7 mouse cellular contexts compared by ENCODE assay signal in the genomic region with DNA sequence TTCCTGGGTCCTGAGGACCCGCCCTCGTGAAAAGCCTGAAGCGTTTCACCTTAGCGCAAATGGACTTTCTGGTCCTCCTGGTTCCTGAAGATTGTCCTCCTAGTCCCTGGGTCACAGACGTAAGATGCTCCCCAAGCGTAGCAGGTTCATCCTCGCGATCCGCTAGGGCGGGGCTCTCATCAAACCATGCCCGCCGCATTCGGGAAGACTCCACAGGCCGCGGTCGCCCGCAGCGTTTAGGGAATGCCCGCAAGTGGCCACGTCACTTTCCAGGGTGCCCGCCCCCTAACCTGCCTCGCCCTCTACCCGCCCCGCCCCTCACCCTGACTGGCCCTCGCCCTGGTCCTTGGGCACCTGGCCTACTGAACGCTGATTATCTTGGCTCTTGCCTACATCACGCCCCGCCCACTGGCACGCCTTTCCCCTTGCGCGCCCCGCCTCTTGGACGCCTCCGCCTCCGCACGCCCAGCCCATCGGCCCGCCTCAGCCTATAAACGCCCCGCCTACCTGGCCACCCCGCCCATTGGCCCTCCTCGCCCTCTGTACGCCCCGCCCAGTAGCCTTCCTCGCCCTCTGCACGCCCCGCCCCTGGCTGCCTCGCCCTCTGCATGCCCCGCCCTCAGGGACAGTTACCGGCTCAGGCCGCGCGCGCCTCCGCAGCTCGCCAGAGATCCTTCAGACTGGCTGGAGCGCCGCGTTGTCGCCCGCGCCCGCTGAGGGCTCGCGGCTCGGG. TPM values are rescaled to one million over a fixed set of nuclear protein-coding genes. Genes with fewer than 3 reads are reported as not detected.
DNase-seq lines count a peak whose midpoint lies in the region; ATAC-seq lines count a peak whose summit lies in the region.

Gene Larp1b (plus strand): TSS at position 659 of the 733 bp plus-strand sequence.

- peak; percentile 94 for ATAC-seq in intestine, embryonic 16.5 days
- peak; percentile 98 for ATAC-seq in midbrain, embryonic 11.5 days (ENCODE audit: low FRiP score)

- DNase-seq in adrenal gland, adult 8-10 months = peak; percentile 100
- peak; percentile 100 for DNase-seq in embryo, embryonic 9.5 days (ENCODE audit: extremely low spot score)
- peak; percentile 98 to 99 for DNase-seq in gastrocnemius, postnatal 4 days (ENCODE audit: low spot score in 2 of 2)
- peak; percentile 98 to 99 for DNase-seq in left cerebral cortex, postnatal 36 days (ENCODE audit: low spot score in 2 of 2)
- DNase-seq in midbrain, embryonic 11.5 days (ENCODE audit: low spot score, missing footprints) = peak; percentile 99
- peak; percentile 97 for DNase-seq in skeletal muscle tissue, adult 2 months (ENCODE audit: low read depth, low spot score)

- H3K9me3 ChIP-seq in intestine, embryonic 16.5 days (ENCODE audit: control insufficient read depth, low read length) = no peaks in the 10 kb centered on the region
- no peaks in the 10 kb centered on the region for H3K9me3 ChIP-seq in midbrain, embryonic 11.5 days (ENCODE audit: control insufficient read depth, low read length)

- peak within 1 kb of the TSS; percentile 81 for H3K9ac ChIP-seq in intestine, embryonic 16.5 days (ENCODE audit: low read depth, low read length)
- peak within 1 kb of the TSS; percentile 69 for H3K9ac ChIP-seq in midbrain, embryonic 11.5 days (ENCODE audit: low read length)

- H3K4me3 ChIP-seq in intestine, embryonic 16.5 days (ENCODE audit: low read length) = peak within 1 kb of the TSS; percentile 81
- H3K4me3 ChIP-seq in midbrain, embryonic 11.5 days (ENCODE audit: low read depth, low read length) = peak within 1 kb of the TSS; percentile 64

- under 1% methylated on average over 66 of the region's 66 CpGs for WGBS in intestine, embryonic 16.5 days
- WGBS in midbrain, embryonic 11.5 days = under 1% methylated on average over 61 of the region's 66 CpGs

- H3K4me1 ChIP-seq in intestine, embryonic 16.5 days (ENCODE audit: control insufficient read depth, insufficient read depth, low read length) = 0 out of 2 replicates have a peak, but pooled peaks cover 3% of the 10 kb centered on the region
- H3K4me1 ChIP-seq in midbrain, embryonic 11.5 days (ENCODE audit: control insufficient read depth, insufficient read depth, low read length) = peaks cover 6% of the 10 kb centered on the region

- H3K27me3 ChIP-seq in intestine, embryonic 16.5 days (replicated peaks; ENCODE audit: control insufficient read depth, insufficient read depth, low read length) = no peaks in the 10 kb centered on the region
- H3K27me3 ChIP-seq in midbrain, embryonic 11.5 days (ENCODE audit: control insufficient read depth, insufficient read depth, low read length) = peaks cover 16% of the 10 kb centered on the region

- intact Hi-C loops in left cerebral cortex, postnatal 36 days (cut with DNase I) = loop anchor here (2.0 kb wide), 1 partner anchor 133 kb away; the partner anchor contains the start of gene Pgrmc2

- H3K4me2 ChIP-seq in intestine, embryonic 16.5 days (ENCODE audit: low read depth, low read length) = peak within 1 kb of the TSS; percentile 93
- peak within 1 kb of the TSS; percentile 87 for H3K4me2 ChIP-seq in midbrain, embryonic 11.5 days

- H3K27ac ChIP-seq in intestine, embryonic 16.5 days (ENCODE audit: low read length) = peak within 1 kb of the TSS; percentile 88
- no peak within 1 kb of the TSS for H3K27ac ChIP-seq in midbrain, embryonic 11.5 days (ENCODE audit: low read depth, low read length)

- no peaks in the 10 kb centered on the region for H3K36me3 ChIP-seq in intestine, embryonic 16.5 days (ENCODE audit: control insufficient read depth, insufficient read depth, low read length)
- H3K36me3 ChIP-seq in midbrain, embryonic 11.5 days (ENCODE audit: control insufficient read depth, insufficient read depth, low read length) = no peaks in the 10 kb centered on the region

RNA-seq across cellular contexts. Expression of gene Larp1b, which starts in this region (rescaled TPM):
- total RNA-seq in adrenal gland, adult 8-10 months (2022) = 10 to 100 TPM; 22.3 to 33.3 (median 26.7) TPM
- total RNA-seq in gastrocnemius, postnatal 4 days (2021) = 10 to 100 TPM; 45.7 to 51.9 TPM
- 13.1 and 14.4 TPM in 2 replicates for polyA plus RNA-seq in intestine, embryonic 16.5 days (2015; fragmentation: Nextera tagmentation; extraction: Ambion mirVana)
- total RNA-seq in left cerebral cortex, postnatal 36 days (2021) = 10 to 100 TPM; 20.5 to 26.5 TPM
- 2.4 TPM in 2 replicates for polyA plus RNA-seq in midbrain, embryonic 11.5 days (2014; fragmentation: Nextera tagmentation; extraction: Ambion mirVana)
